Mouse (Mus musculus): ENCODE results near the gene Tmem218. TPM values are rescaled to one million over a fixed set of nuclear protein-coding genes. Genes with fewer than 3 reads are reported as not detected.

The Tmem218 gene
- polyA plus RNA-seq, 1 experiment = 3.9 TPM

GRCm38 (mm10) chr9:37225581-37225980, 17.6 kb downstream of the Tmem218 start:
- Histone ChIP-seq H3K4me2 (ENCODE audit: low read depth) (no peak overlapping the region), H3ac (ENCODE audit: control insufficient read depth, insufficient read length) (no peak overlapping the region), H3K27me3 (ENCODE audit: control insufficient read depth, insufficient read depth, insufficient read length) (no peaks in the 10 kb centered on the region), H3K79me2 (ENCODE audit: control insufficient read depth, insufficient read depth) (no peaks in the 10 kb centered on the region), H3K4me3 (no peak overlapping the region), H3K36me3 (ENCODE audit: control insufficient read depth, insufficient read depth) (no peaks in the 10 kb centered on the region)
- TF ChIP-seq POLR2AphosphoS2 (IDR thresholded peaks at IDR 0.05; ENCODE audit: insufficient read length, low read depth) (no peak), MYOG (IDR thresholded peaks at IDR 0.05; ENCODE audit: control insufficient read depth in 1 of 3, insufficient read depth in 1 of 3, insufficient read length in 2 of 3, low read depth in 2 of 3) (peak in 1 of 3 experiments; percentile 15)

DNA sequence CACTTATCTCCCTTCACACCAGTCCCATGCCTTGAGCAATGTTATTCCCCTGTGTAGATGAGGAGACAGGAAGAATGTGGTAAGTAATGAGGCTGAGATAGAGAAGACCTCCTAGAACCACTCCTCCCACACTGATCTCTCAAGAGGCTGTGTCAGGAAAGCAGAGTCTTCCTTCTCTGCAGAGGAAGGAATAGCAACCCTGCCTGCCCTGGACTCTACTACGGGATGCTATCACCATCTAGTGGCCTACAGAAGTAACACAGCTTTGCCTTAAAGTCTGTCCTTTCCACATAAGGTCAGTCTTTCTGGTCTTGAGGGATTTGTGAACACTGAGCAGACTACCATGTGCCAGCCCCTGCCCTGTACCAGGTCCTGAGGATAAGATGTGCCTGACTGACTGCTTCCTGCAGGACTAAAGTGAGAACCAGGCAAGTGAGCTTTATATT, 21.9 kb downstream of the Tmem218 start:
- TF ChIP-seq SRF (IDR thresholded peaks at IDR 0.05; ENCODE audit: control insufficient read depth, insufficient read length, low read depth) (peak; percentile 36), TCF3 (IDR thresholded peaks at IDR 0.05; ENCODE audit: insufficient read length, low read depth) (no peak)

DNA sequence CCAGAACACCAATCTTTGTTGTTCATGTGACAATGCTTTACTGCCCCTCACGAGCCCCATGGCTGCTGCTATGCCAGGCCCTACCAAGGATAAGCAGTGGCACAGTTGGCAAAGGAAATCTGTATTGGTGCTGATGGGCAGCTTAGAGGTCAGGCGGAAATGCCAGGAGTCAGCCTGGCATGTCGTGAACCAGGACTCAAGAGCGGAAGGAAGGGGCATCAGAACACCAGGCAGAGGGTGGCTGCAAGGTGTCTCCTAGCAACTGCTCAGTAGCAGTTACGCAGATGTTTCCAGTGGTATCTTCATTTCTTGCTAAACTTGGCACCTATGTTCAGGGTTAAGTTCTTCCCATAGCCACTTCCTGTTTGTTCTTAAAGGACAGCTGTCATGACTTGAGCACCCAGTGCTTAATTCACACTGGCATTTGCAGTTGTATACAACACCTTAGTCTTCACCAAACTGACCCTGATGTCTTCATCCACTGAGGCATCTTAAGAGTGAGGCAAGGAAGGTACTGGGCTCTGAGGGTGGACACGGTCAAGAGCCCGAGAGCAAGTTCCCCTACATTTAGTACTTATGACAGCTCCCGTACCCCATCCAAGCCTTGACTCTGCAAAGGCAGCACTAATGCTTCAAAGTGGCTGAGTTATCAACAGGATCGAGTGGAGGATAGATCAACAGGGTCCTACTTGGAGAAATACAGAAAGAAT, 22.6 kb downstream of the Tmem218 start:
- TF ChIP-seq E2F4 (IDR thresholded peaks at IDR 0.05; ENCODE audit: insufficient read depth) (no peak), TCF3 (IDR thresholded peaks at IDR 0.05; ENCODE audit: insufficient read length, low read depth) (no peak), REST (IDR thresholded peaks at IDR 0.05; ENCODE audit: insufficient read depth, insufficient read length) (no peak), MYOD1 (IDR thresholded peaks at IDR 0.05; ENCODE audit: control insufficient read depth in 1 of 3, insufficient read length in 2 of 3, low read depth in 2 of 3) (no peak), MAX (IDR thresholded peaks at IDR 0.05; ENCODE audit: low read depth) (no peak), CEBPB (IDR thresholded peaks at IDR 0.05; ENCODE audit: insufficient read depth, poor library complexity, severe bottlenecking) (no peak), USF1 (IDR thresholded peaks at IDR 0.05; ENCODE audit: low read depth) (no peak), MYOG (IDR thresholded peaks at IDR 0.05; ENCODE audit: control insufficient read depth in 1 of 3, insufficient read depth in 1 of 3, insufficient read length in 2 of 3, low read depth in 2 of 3) (no peak), TCF12 (IDR thresholded peaks at IDR 0.05; ENCODE audit: insufficient read depth, poor library complexity, severe bottlenecking) (no peak), POLR2A (IDR thresholded peaks at IDR 0.05; ENCODE audit: insufficient read length, low read depth) (no peak), SRF (IDR thresholded peaks at IDR 0.05; ENCODE audit: control insufficient read depth, insufficient read length, low read depth) (no peak), POLR2AphosphoS2 (IDR thresholded peaks at IDR 0.05; ENCODE audit: insufficient read length, low read depth) (no peak)
- Histone ChIP-seq H3ac (ENCODE audit: control insufficient read depth, insufficient read length) (no peak overlapping the region), H3K36me3 (ENCODE audit: control insufficient read depth, insufficient read depth) (no peaks in the 10 kb centered on the region), H3K4me3 (no peak overlapping the region), H3K27me3 (ENCODE audit: control insufficient read depth, insufficient read depth, insufficient read length) (no peaks in the 10 kb centered on the region), H3K79me2 (ENCODE audit: control insufficient read depth, insufficient read depth) (no peaks in the 10 kb centered on the region), H3K4me2 (ENCODE audit: low read depth) (no peak overlapping the region)

More for the DNA sequence above, 21.9 kb downstream of the Tmem218 start:
- Histone ChIP-seq H3K4me2 (ENCODE audit: low read depth) (no peak overlapping the region), H3K36me3 (ENCODE audit: control insufficient read depth, insufficient read depth) (no peaks in the 10 kb centered on the region), H3ac (ENCODE audit: control insufficient read depth, insufficient read length) (no peak overlapping the region), H3K79me2 (ENCODE audit: control insufficient read depth, insufficient read depth) (no peaks in the 10 kb centered on the region), H3K4me3 (no peak overlapping the region), H3K27me3 (ENCODE audit: control insufficient read depth, insufficient read depth, insufficient read length) (no peaks in the 10 kb centered on the region)

DNA sequence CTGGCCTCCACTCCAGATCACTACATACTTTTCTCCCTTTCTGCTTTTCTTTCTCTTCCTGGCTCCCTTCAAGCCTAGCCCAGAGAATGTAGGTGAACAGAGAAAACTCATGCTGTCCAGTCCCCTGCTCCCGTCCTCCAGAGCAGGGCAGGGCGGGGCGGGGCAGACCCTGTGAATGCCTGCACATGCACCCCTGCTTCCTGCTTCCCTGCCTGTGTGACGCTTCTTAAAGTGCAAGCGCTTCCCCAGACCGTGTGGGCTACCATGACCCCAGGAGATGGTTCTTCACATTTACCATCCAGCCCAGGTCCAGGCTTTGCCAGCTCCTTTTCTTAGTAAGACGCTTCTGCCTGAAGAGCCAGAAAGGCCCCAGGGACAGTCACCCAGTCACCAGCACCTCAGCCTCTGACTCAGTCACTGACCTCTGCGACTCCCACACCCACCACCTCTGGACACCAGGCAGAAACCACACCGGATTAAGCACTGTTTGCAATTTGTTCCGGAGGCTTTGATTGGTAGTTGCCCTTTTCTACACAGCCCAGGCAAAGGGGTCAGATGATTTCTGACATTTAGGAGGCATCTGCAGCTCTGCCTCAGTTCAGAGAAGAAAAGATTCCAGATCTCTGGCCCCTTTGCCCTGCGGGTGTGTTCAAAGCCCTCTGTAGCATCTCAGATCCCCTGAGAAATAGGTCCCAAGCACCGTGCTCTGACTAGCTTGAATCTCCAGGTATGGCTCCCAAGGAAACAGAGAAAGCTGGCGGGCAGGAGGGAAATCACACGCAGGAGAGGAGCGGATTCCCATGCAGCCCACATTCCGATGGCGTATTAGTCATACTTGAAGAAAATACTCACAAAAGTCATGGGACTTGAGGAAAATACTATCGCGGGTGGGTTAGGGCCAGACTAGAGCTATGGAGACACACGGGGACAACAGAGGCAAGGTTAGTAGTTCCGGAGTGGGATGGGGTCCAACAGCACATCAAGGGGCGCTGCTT, 24.5 kb downstream of the Tmem218 start:
- Histone ChIP-seq H3K27me3 (ENCODE audit: control insufficient read depth, insufficient read depth, insufficient read length) (no peaks in the 10 kb centered on the region), H3K79me2 (ENCODE audit: control insufficient read depth, insufficient read depth) (no peaks in the 10 kb centered on the region), H3K4me2 (ENCODE audit: low read depth) (peak overlapping the region; percentile 67), H3ac (ENCODE audit: control insufficient read depth, insufficient read length) (no peak overlapping the region), H3K36me3 (ENCODE audit: control insufficient read depth, insufficient read depth) (no peaks in the 10 kb centered on the region), H3K4me3 (no peak overlapping the region)
- TF ChIP-seq E2F4 (IDR thresholded peaks at IDR 0.05; ENCODE audit: insufficient read depth) (no peak), CEBPB (IDR thresholded peaks at IDR 0.05; ENCODE audit: insufficient read depth, poor library complexity, severe bottlenecking) (no peak), MYOD1 (IDR thresholded peaks at IDR 0.05; ENCODE audit: control insufficient read depth in 1 of 3, insufficient read length in 2 of 3, low read depth in 2 of 3) (no peak), MAX (IDR thresholded peaks at IDR 0.05; ENCODE audit: low read depth) (no peak), REST (IDR thresholded peaks at IDR 0.05; ENCODE audit: insufficient read depth, insufficient read length) (no peak), TCF3 (IDR thresholded peaks at IDR 0.05; ENCODE audit: insufficient read length, low read depth) (no peak), USF1 (IDR thresholded peaks at IDR 0.05; ENCODE audit: low read depth) (no peak), POLR2A (IDR thresholded peaks at IDR 0.05; ENCODE audit: insufficient read length, low read depth) (no peak), POLR2AphosphoS2 (IDR thresholded peaks at IDR 0.05; ENCODE audit: insufficient read length, low read depth) (no peak), TCF12 (IDR thresholded peaks at IDR 0.05; ENCODE audit: insufficient read depth, poor library complexity, severe bottlenecking) (no peak), SRF (IDR thresholded peaks at IDR 0.05; ENCODE audit: control insufficient read depth, insufficient read length, low read depth) (no peak), MYOG (IDR thresholded peaks at IDR 0.05; ENCODE audit: control insufficient read depth in 1 of 3, insufficient read depth in 1 of 3, insufficient read length in 2 of 3, low read depth in 2 of 3) (no peak)
